Mouse (Mus musculus) kidney, adult 2 months (tissue): ENCODE measurements at regions not wholly inside any gene's neighbourhood (a gene's known extent, or its start where the extent isn't known, plus 50 kb on each side); places are given as distances from the start of the nearest gene placed in this dataset.

Source experiments
- CTCF ChIP-seq: fragments of 200-500 bp; conservative IDR thresholded peaks from 2 replicates; pipeline ENCODE4 v1.5.1; 2011; ENCODE audit warnings: low read depth, mild to moderate bottlenecking, control low read depth, low read length, moderate library complexity, mixed read lengths; ENCODE audit not compliant: insufficient read depth, insufficient read length
- POLR2A ChIP-seq: fragments of 200-500 bp; IDR thresholded peaks from one replicate; pipeline ENCODE4 v1.6.1; 2011; ENCODE audit warnings: low read depth, low read length, control low read depth

DNA sequence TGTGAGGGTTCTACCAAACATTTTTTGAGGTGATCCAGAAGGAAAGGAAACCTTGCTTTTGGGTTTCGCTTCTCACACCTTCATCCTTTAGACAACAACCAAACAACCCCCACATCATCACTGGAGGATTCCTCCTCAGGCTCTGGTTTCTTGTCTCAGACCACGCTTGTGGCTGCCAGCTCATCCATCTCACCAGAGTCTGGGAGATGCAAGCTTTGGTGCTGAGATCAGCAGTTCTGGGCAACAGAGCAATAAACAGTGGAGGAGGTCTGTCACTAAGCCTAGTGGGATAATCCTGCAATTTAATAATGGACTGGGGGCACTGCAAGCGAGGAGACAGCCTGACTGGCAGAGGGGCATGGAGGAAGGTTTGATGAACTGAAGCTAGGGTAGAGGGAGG lies 146.3 kb upstream of the Camk1g start:
- TF ChIP-seq CTCF, result no peak
- no peak for TF ChIP-seq POLR2A
